Mouse (Mus musculus) limb, embryonic 15.5 days (tissue): ENCODE measurements at regions not wholly inside any gene's neighbourhood (a gene's known extent, or its start where the extent isn't known, plus 50 kb on each side); places are given as distances from the start of the nearest gene placed in this dataset.

Experiments used
- ATAC-seq: fragments of 200-750 bp; cut with Nextera tagmentation; 2 replicates; pipeline ENCODE4 v1.8.0; 2017; ENCODE audit warnings: low read depth, moderate TSS enrichment; ENCODE audit not compliant: insufficient number of reproducible peaks, low FRiP score, low TSS enrichment
- H3K27ac ChIP-seq: fragments of 300-500 bp; sonication (generic); 2 replicates; pipeline ENCODE4 v1.5.1; 2015; ENCODE audit warnings: moderate library complexity, mild to moderate bottlenecking, inconsistent platforms
- H3K27me3 ChIP-seq: fragments of 300-500 bp; sonication (generic); 2 replicates; pipeline ENCODE4 v1.6.1; 2015; ENCODE audit warnings: inconsistent platforms
- H3K36me3 ChIP-seq: fragments of 300-500 bp; sonication (generic); 2 replicates; pipeline ENCODE4 v1.6.1; 2015; ENCODE audit warnings: inconsistent platforms
- H3K4me1 ChIP-seq: fragments of 300-500 bp; sonication (generic); 2 replicates; pipeline ENCODE4 v1.6.1; 2015; ENCODE audit warnings: inconsistent platforms
- H3K4me2 ChIP-seq: fragments of 300-500 bp; sonication (generic); 2 replicates; pipeline ENCODE4 v1.6.1; 2015; ENCODE audit warnings: mild to moderate bottlenecking, inconsistent platforms
- H3K4me3 ChIP-seq: fragments of 300-500 bp; sonication (generic); 2 replicates; pipeline ENCODE4 v1.5.1; 2015; ENCODE audit warnings: mild to moderate bottlenecking, inconsistent platforms
- H3K9ac ChIP-seq: fragments of 300-500 bp; sonication (generic); 2 replicates; pipeline ENCODE4 v1.6.1; 2015; ENCODE audit warnings: inconsistent platforms
- H3K9me3 ChIP-seq: fragments of 300-500 bp; sonication (generic); 2 replicates; pipeline ENCODE4 v1.6.1; 2016; ENCODE audit warnings: inconsistent platforms
- WGBS: fragments of 180-500 bp; shearing (Covaris S2); methylation state at CpG from one replicate; pipeline ENCODE4 v1.1.7; 2015; 5-methylcytosine and 5-hydroxymethylcytosine counted together

GRCm38 (mm10) chr12:39317229-39317628 lies 538.0 kb downstream of the Etv1 start:
- H3K9me3 ChIP-seq, result no peaks in the 10 kb centered on the region
- ATAC-seq, result no peak
- H3K27ac ChIP-seq, result no peak overlapping the region
- no peak overlapping the region for H3K4me2 ChIP-seq
- H3K4me3 ChIP-seq, result no peak overlapping the region
- H3K27me3 ChIP-seq, result no peaks in the 10 kb centered on the region
- no peak overlapping the region for H3K9ac ChIP-seq
- H3K4me1 ChIP-seq, result no peaks in the 10 kb centered on the region
- H3K36me3 ChIP-seq, result no peaks in the 10 kb centered on the region
- WGBS, result 83% methylated on average over 4 of the region's 4 CpGs

- H3K9ac ChIP-seq, result no peak overlapping the region
- no peaks in the 10 kb centered on the region for H3K9me3 ChIP-seq
- H3K27me3 ChIP-seq, result no peaks in the 10 kb centered on the region
- H3K4me2 ChIP-seq, result no peak overlapping the region
- H3K27ac ChIP-seq, result no peak overlapping the region
- no peaks in the 10 kb centered on the region for H3K36me3 ChIP-seq
- 91% methylated on average over 1 of the region's 1 CpGs for WGBS
- ATAC-seq, result no peak
- no peak overlapping the region for H3K4me3 ChIP-seq
- H3K4me1 ChIP-seq, result 0 out of 2 replicates have a peak, but pooled peaks cover 2% of the 10 kb centered on the region
These were observed 542.3 kb downstream of the Etv1 start for GRCm38 (mm10) chr12:39321453-39321852.

- Histone ChIP-seq H3K36me3 (no peaks in the 10 kb centered on the region), H3K4me3 (no peak overlapping the region), H3K9me3 (no peaks in the 10 kb centered on the region), H3K27me3 (no peaks in the 10 kb centered on the region), H3K9ac (no peak overlapping the region), H3K27ac (no peak overlapping the region), H3K4me2 (no peak overlapping the region), H3K4me1 (0 out of 2 replicates have a peak, but pooled peaks cover 2% of the 10 kb centered on the region)
- ATAC-seq, result no peak
- 38% methylated on average over 7 of the region's 7 CpGs for WGBS
These were observed 547.0 kb downstream of the Etv1 start for GRCm38 (mm10) chr12:39326157-39326556.

GRCm38 (mm10) chr12:39326668-39327299 lies 547.6 kb downstream of the Etv1 start:
- Histone ChIP-seq H3K27me3 (no peaks in the 10 kb centered on the region), H3K4me1 (0 out of 2 replicates have a peak, but pooled peaks cover 2% of the 10 kb centered on the region), H3K27ac (no peak overlapping the region), H3K9me3 (no peaks in the 10 kb centered on the region), H3K4me2 (no peak overlapping the region), H3K36me3 (no peaks in the 10 kb centered on the region), H3K9ac (no peak overlapping the region), H3K4me3 (no peak overlapping the region)
- no peak for ATAC-seq
- WGBS, result 48% methylated on average over 4 of the region's 4 CpGs

- Histone ChIP-seq H3K27ac (no peak overlapping the region), H3K9me3 (no peaks in the 10 kb centered on the region), H3K4me2 (no peak overlapping the region), H3K27me3 (no peaks in the 10 kb centered on the region), H3K9ac (no peak overlapping the region), H3K4me3 (no peak overlapping the region), H3K4me1 (0 out of 2 replicates have a peak, but pooled peaks cover 2% of the 10 kb centered on the region), H3K36me3 (no peaks in the 10 kb centered on the region)
- no peak for ATAC-seq
These were observed 549.2 kb downstream of the Etv1 start for GRCm38 (mm10) chr12:39328377-39328776.

- no peak for ATAC-seq
- H3K9ac ChIP-seq, result no peak overlapping the region
- 87% methylated on average over 5 of the region's 5 CpGs for WGBS
- no peak overlapping the region for H3K4me2 ChIP-seq
- no peak overlapping the region for H3K4me3 ChIP-seq
- H3K27ac ChIP-seq, result no peak overlapping the region
- no peaks in the 10 kb centered on the region for H3K4me1 ChIP-seq
- H3K36me3 ChIP-seq, result no peaks in the 10 kb centered on the region
- no peaks in the 10 kb centered on the region for H3K9me3 ChIP-seq
- H3K27me3 ChIP-seq, result no peaks in the 10 kb centered on the region
These were observed 559.9 kb downstream of the Etv1 start for GRCm38 (mm10) chr12:39339101-39339538.

- H3K9me3 ChIP-seq, result no peaks in the 10 kb centered on the region
- H3K27ac ChIP-seq, result no peak overlapping the region
- WGBS, result 66% methylated on average over 5 of the region's 5 CpGs
- H3K4me2 ChIP-seq, result no peak overlapping the region
- ATAC-seq, result no peak
- no peak overlapping the region for H3K9ac ChIP-seq
- H3K36me3 ChIP-seq, result no peaks in the 10 kb centered on the region
- H3K4me1 ChIP-seq, result no peaks in the 10 kb centered on the region
- H3K4me3 ChIP-seq, result no peak overlapping the region
- H3K27me3 ChIP-seq, result no peaks in the 10 kb centered on the region
These were observed 562.6 kb downstream of the Etv1 start for GRCm38 (mm10) chr12:39341751-39342271.

GRCm38 (mm10) chr12:39342327-39342726 lies 563.1 kb downstream of the Etv1 start:
- ATAC-seq, result no peak

GRCm38 (mm10) chr12:39371480-39372245 lies 592.5 kb downstream of the Etv1 start:
- Histone ChIP-seq H3K4me3 (no peak overlapping the region), H3K9ac (no peak overlapping the region), H3K4me2 (no peak overlapping the region), H3K36me3 (no peaks in the 10 kb centered on the region), H3K4me1 (no peaks in the 10 kb centered on the region), H3K27me3 (no peaks in the 10 kb centered on the region), H3K27ac (no peak overlapping the region), H3K9me3 (no peaks in the 10 kb centered on the region)
- ATAC-seq, result no peak

More at GRCm38 (mm10) chr12:39342327-39342726, 563.1 kb downstream of the Etv1 start:
- 82% methylated on average over 9 of the region's 9 CpGs for WGBS
- Histone ChIP-seq H3K36me3 (no peaks in the 10 kb centered on the region), H3K4me1 (no peaks in the 10 kb centered on the region), H3K27me3 (no peaks in the 10 kb centered on the region), H3K9ac (no peak overlapping the region), H3K27ac (no peak overlapping the region), H3K4me3 (no peak overlapping the region), H3K4me2 (no peak overlapping the region), H3K9me3 (no peaks in the 10 kb centered on the region)

GRCm38 (mm10) chr12:39373721-39374120 lies 594.5 kb downstream of the Etv1 start:
- Histone ChIP-seq H3K4me1 (no peaks in the 10 kb centered on the region), H3K27me3 (no peaks in the 10 kb centered on the region), H3K9ac (no peak overlapping the region), H3K9me3 (no peaks in the 10 kb centered on the region), H3K4me3 (no peak overlapping the region), H3K4me2 (no peak overlapping the region), H3K36me3 (no peaks in the 10 kb centered on the region), H3K27ac (no peak overlapping the region)
- ATAC-seq, result no peak
- 83% methylated on average over 1 of the region's 1 CpGs for WGBS
